Mouse (Mus musculus): Measurements from ENCODE around the gene Mpp4. TPM values are rescaled to one million over a fixed set of nuclear protein-coding genes. Genes with fewer than 3 reads are reported as not detected.

Gene Mpp4
- total RNA-seq (2023): under 1 TPM; 0.15 to 0.40 TPM

DNA sequence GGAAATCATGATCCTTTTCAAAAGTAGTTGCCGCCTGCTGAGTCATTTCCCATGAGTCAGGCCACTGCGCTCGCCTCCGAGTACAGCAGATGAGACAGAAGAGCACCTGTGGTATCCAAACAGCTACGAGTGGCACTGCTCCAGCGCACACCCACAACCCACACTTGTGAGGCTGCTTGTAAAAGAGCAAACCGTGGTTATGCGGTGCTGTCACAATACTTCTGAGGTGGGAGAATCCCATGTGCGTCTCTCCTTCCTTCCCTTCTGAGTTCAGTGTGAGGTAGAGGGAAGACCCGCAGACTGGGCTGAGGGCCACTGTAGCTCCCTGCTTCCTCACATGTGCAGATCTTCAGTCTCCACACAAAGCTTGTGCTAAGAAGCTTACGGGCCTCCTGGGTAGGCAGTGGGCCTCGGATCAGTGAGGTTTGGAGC lies at the start of gene Mpp4:
Gene Mpp4, minus strand, starts transcription at position 360 of the 432 bp plus-strand sequence.

DNA sequence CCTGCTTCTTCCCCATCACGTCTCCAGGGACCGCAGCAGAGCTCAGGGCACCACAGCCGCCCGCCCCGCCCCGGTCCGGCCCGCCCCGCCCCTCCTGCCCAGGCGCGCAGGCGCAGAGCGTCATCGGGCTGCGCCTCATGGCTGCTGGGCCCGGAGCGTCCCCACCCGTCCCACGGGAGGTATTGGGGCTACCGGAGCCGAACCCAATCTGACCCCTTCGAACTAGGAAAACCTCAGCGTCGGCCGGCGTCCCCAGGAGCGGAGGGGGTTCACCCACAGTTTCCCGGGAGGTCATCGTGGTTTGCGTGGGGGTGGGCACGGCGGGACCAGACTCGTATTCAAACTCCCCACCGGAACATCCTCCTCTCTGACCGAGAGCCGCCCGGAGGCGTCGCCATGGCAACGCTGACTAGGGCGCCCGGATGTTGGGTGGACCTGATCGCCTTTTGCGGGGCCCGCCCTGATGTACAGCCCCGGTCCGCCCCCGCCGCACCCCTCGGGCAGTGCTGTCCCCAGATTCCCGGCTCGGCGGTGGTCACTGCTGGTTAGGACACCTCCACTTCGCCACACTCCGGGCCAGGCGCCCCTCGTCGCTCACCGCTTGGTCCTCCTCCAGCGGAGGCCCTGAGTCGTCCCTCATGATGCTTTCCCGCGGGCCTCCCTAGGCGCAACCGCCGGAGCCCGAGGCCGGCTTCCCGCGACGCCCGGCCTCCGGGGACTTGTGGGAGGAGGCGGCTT lies 43.3 kb downstream of the Mpp4 start, which contains the start of gene Tmem237:
Gene Tmem237, minus strand, starts transcription at position 689 of the 738 bp plus-strand sequence.

DNA sequence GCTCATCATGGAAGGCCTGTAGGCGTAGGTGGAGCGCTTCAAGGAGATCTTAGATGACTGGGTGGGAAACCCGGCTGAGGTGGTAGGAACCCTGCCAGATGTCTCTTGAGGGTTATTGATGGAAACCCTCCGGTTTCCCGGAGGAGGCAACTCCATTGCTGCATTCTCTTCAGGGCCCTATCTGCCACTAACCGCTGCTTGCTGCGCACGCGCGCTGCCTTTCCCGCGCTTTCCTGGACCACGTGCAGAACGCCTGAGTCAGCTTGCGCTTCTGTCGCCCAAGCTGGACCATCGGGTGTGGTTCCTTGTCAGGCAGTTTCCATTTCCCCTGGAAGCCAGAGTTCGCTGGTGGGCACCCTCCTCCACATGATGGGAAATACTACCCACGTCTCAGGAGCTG lies 68.5 kb downstream of the Mpp4 start, which contains the start of gene C2cd6:
Gene C2cd6, minus strand, starts transcription at position 196 of the 400 bp plus-strand sequence.

Other genes with a start within 250 kb of the Mpp4 start
- gene Trak2, start 190.0 kb downstream of the Mpp4 start, total RNA-seq (2023): 10 to 100 TPM; 46.6 to 72.7 TPM
- gene Stradb, start 189.9 kb downstream of the Mpp4 start, total RNA-seq (2023): 10 to 100 TPM; 14.0 to 20.9 TPM
- not detected for gene C2cd6, start 68.5 kb downstream of the Mpp4 start, total RNA-seq (2023)
- 1 to 10 TPM; 3.1 to 5.4 TPM for gene Tmem237, start 43.0 kb downstream of the Mpp4 start, total RNA-seq (2023)
- 1 to 10 TPM; 6.3 to 6.8 TPM for gene Als2, start 73.8 kb upstream of the Mpp4 start, total RNA-seq (2023)
- not detected for gene Cdk15, start 93.5 kb upstream of the Mpp4 start, total RNA-seq (2023)

Data from neutrophil, adult 59 days (primary cell).